Mouse (Mus musculus) G1E (cell line): ENCODE results near the gene Gnao1.

Experiments used
- POLR2AphosphoS5 ChIP-seq: IDR thresholded peaks from 2 replicates; pipeline ENCODE4 v1.6.1; 2012; ENCODE audit warnings: low read depth, low read length, inconsistent platforms; ENCODE audit not compliant: insufficient replicate concordance
- TAL1 ChIP-seq: conservative IDR thresholded peaks from 2 replicates; pipeline ENCODE4 v1.6.1; 2012; ENCODE audit warnings: low read depth, low read length, inconsistent platforms, mixed read lengths

- TF ChIP-seq TAL1 (no peak), POLR2AphosphoS5 (no peak)
These were observed 142.7 kb downstream of the Gnao1 start for GRCm38 (mm10) chr8:93952511-93952910.
